Mouse (Mus musculus) limb, embryonic 14.5 days (tissue): Measurements from ENCODE around the gene Olfr193. TPM values are rescaled to one million over a fixed set of nuclear protein-coding genes. Genes with fewer than 3 reads are reported as not detected.

Experiments
- polyA plus RNA-seq, 2 experiments: library from polyadenylated mRNA; depleted of rRNA in 1 of 2; stranded (reverse) in 1 of 2; unstranded in 1 of 2; fragments of >200 nt; fragmentation: Nextera tagmentation in 1 of 2; extraction: Ambion mirVana in 1 of 2; gene quantifications; 2 replicates each; pipeline versions ENCODE4 v1.2.1 to v1.2.3; 2012 to 2014

Olfr193 gene
- polyA plus RNA-seq, 2 experiments = not detected

Other genes with a start within 250 kb of the Olfr193 start
- not detected in 2 replicates for gene Olfr177, start 237.1 kb downstream of the Olfr193 start, polyA plus RNA-seq (2012; rRNA removed)
- not detected in 2 replicates for gene Olfr177, start 237.1 kb downstream of the Olfr193 start, polyA plus RNA-seq (2014; fragmentation: Nextera tagmentation; extraction: Ambion mirVana)
- not detected in 2 replicates for gene Olfr178, start 219.8 kb downstream of the Olfr193 start, polyA plus RNA-seq (2012; rRNA removed)
- gene Olfr178, start 219.8 kb downstream of the Olfr193 start, polyA plus RNA-seq (2014; fragmentation: Nextera tagmentation; extraction: Ambion mirVana) = not detected in 2 replicates
- not detected in 2 replicates for gene Olfr181, start 183.1 kb downstream of the Olfr193 start, polyA plus RNA-seq (2012; rRNA removed)
- not detected in 2 replicates for gene Olfr181, start 183.1 kb downstream of the Olfr193 start, polyA plus RNA-seq (2014; fragmentation: Nextera tagmentation; extraction: Ambion mirVana)
- not detected in 2 replicates for gene Olfr180, start 182.5 kb downstream of the Olfr193 start, polyA plus RNA-seq (2012; rRNA removed)
- gene Olfr180, start 182.5 kb downstream of the Olfr193 start, polyA plus RNA-seq (2014; fragmentation: Nextera tagmentation; extraction: Ambion mirVana) = not detected in 2 replicates
- gene Olfr183, start 116.5 kb downstream of the Olfr193 start, polyA plus RNA-seq (2012; rRNA removed) = not detected in 2 replicates
- gene Olfr183, start 116.5 kb downstream of the Olfr193 start, polyA plus RNA-seq (2014; fragmentation: Nextera tagmentation; extraction: Ambion mirVana) = not detected in 2 replicates
- gene Olfr186, start 81.6 kb downstream of the Olfr193 start, polyA plus RNA-seq (2012; rRNA removed) = not detected in 2 replicates
- gene Olfr186, start 81.6 kb downstream of the Olfr193 start, polyA plus RNA-seq (2014; fragmentation: Nextera tagmentation; extraction: Ambion mirVana) = not detected in 2 replicates
- not detected in 2 replicates for gene Olfr187, start 72.1 kb downstream of the Olfr193 start, polyA plus RNA-seq (2012; rRNA removed)
- gene Olfr187, start 72.1 kb downstream of the Olfr193 start, polyA plus RNA-seq (2014; fragmentation: Nextera tagmentation; extraction: Ambion mirVana) = not detected in 2 replicates
- gene Olfr190, start 33.9 kb downstream of the Olfr193 start, polyA plus RNA-seq (2012; rRNA removed) = not detected in 2 replicates
- gene Olfr190, start 33.9 kb downstream of the Olfr193 start, polyA plus RNA-seq (2014; fragmentation: Nextera tagmentation; extraction: Ambion mirVana) = not detected in 2 replicates
- gene Olfr191, start 22.1 kb downstream of the Olfr193 start, polyA plus RNA-seq (2012; rRNA removed) = not detected in 2 replicates
- not detected in 2 replicates for gene Olfr191, start 22.1 kb downstream of the Olfr193 start, polyA plus RNA-seq (2014; fragmentation: Nextera tagmentation; extraction: Ambion mirVana)
- gene Olfr194, start 9.2 kb upstream of the Olfr193 start, polyA plus RNA-seq (2012; rRNA removed) = not detected in 2 replicates
- not detected in 2 replicates for gene Olfr194, start 9.2 kb upstream of the Olfr193 start, polyA plus RNA-seq (2014; fragmentation: Nextera tagmentation; extraction: Ambion mirVana)
- not detected in 2 replicates for gene Olfr195, start 35.2 kb upstream of the Olfr193 start, polyA plus RNA-seq (2012; rRNA removed)
- gene Olfr195, start 35.2 kb upstream of the Olfr193 start, polyA plus RNA-seq (2014; fragmentation: Nextera tagmentation; extraction: Ambion mirVana) = not detected in 2 replicates
- gene Olfr196, start 58.6 kb upstream of the Olfr193 start, polyA plus RNA-seq (2012; rRNA removed) = not detected in 2 replicates
- gene Olfr196, start 58.6 kb upstream of the Olfr193 start, polyA plus RNA-seq (2014; fragmentation: Nextera tagmentation; extraction: Ambion mirVana) = not detected in 2 replicates
- gene Olfr198, start 91.7 kb upstream of the Olfr193 start, polyA plus RNA-seq (2012; rRNA removed) = not detected in 2 replicates
- gene Olfr198, start 91.7 kb upstream of the Olfr193 start, polyA plus RNA-seq (2014; fragmentation: Nextera tagmentation; extraction: Ambion mirVana) = not detected in 2 replicates
- not detected in 2 replicates for gene Olfr199, start 107.9 kb upstream of the Olfr193 start, polyA plus RNA-seq (2012; rRNA removed)
- gene Olfr199, start 107.9 kb upstream of the Olfr193 start, polyA plus RNA-seq (2014; fragmentation: Nextera tagmentation; extraction: Ambion mirVana) = not detected in 2 replicates
- not detected in 2 replicates for gene Olfr201, start 160.8 kb upstream of the Olfr193 start, polyA plus RNA-seq (2012; rRNA removed)
- gene Olfr201, start 160.8 kb upstream of the Olfr193 start, polyA plus RNA-seq (2014; fragmentation: Nextera tagmentation; extraction: Ambion mirVana) = not detected in 2 replicates
- gene Olfr202, start 174.9 kb upstream of the Olfr193 start, polyA plus RNA-seq (2012; rRNA removed) = not detected in 2 replicates
- not detected in 2 replicates for gene Olfr202, start 174.9 kb upstream of the Olfr193 start, polyA plus RNA-seq (2014; fragmentation: Nextera tagmentation; extraction: Ambion mirVana)
- gene Olfr203, start 187.0 kb upstream of the Olfr193 start, polyA plus RNA-seq (2012; rRNA removed) = not detected in 2 replicates
- not detected in 2 replicates for gene Olfr203, start 187.0 kb upstream of the Olfr193 start, polyA plus RNA-seq (2014; fragmentation: Nextera tagmentation; extraction: Ambion mirVana)
- not detected in 2 replicates for gene Olfr204, start 206.4 kb upstream of the Olfr193 start, polyA plus RNA-seq (2012; rRNA removed)
- not detected in 2 replicates for gene Olfr204, start 206.4 kb upstream of the Olfr193 start, polyA plus RNA-seq (2014; fragmentation: Nextera tagmentation; extraction: Ambion mirVana)
- gene Olfr205, start 219.3 kb upstream of the Olfr193 start, polyA plus RNA-seq (2012; rRNA removed) = not detected in 2 replicates
- not detected in 2 replicates for gene Olfr205, start 219.3 kb upstream of the Olfr193 start, polyA plus RNA-seq (2014; fragmentation: Nextera tagmentation; extraction: Ambion mirVana)
- gene Olfr206, start 237.4 kb upstream of the Olfr193 start, polyA plus RNA-seq (2012; rRNA removed) = not detected in 2 replicates
- gene Olfr206, start 237.4 kb upstream of the Olfr193 start, polyA plus RNA-seq (2014; fragmentation: Nextera tagmentation; extraction: Ambion mirVana) = not detected in 2 replicates